Mouse (Mus musculus) bone marrow, adult 2 months (tissue): ENCODE results near the gene Iglon5.

ENCODE experiments used
- CTCF ChIP-seq: fragments of 200-500 bp; IDR thresholded peaks from 2 replicates; pipeline ENCODE4 v1.5.1; 2011; ENCODE audit warnings: low read length, control low read depth; ENCODE audit not compliant: control insufficient read depth, insufficient read depth
- POLR2A ChIP-seq: fragments of 200-500 bp; IDR thresholded peaks from 2 replicates; pipeline ENCODE4 v1.6.1; 2011; ENCODE audit warnings: low read depth, mild to moderate bottlenecking, control low read depth, low read length, borderline replicate concordance; ENCODE audit not compliant: control insufficient read depth

DNA sequence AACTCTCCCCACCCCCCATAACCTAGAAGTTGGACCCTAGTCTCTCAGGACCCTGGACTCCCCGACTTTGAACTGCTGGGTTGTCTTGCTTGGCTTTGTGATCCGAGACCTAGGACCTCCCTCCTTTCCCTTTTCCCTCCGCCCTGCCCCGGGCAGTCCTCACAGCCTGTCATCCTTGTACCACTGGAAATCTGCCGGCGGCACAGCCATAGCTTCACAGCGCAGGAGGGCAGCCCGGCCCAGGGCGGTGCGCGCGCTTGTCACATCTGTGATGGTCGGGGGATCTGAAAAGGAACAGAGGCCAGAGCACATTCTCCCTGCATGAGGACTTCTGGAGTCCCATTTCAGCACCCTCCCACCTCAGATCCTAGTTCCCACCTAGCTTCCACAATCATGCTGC, 13.5 kb downstream of the Iglon5 start:
- TF ChIP-seq CTCF, result no peak
- TF ChIP-seq POLR2A, result no peak
